Mouse (Mus musculus) liver, embryonic 11.5 days (tissue): Measurements from ENCODE around the gene Hist1h2ab. TPM values are rescaled to one million over a fixed set of nuclear protein-coding genes. Genes with fewer than 3 reads are reported as not detected.

ENCODE experiments used
- microRNA-seq: library from miRNA; unstranded; fragments of <30 nt; microRNA quantifications from one replicate; pipeline ENCODE4, GENCODE M21; 2017; ENCODE audit warnings: borderline number of aligned reads
- polyA plus RNA-seq: library from polyadenylated mRNA; unstranded; fragments of >200 nt; fragmentation: Nextera tagmentation; extraction: Ambion mirVana; gene quantifications from 2 replicates; pipeline ENCODE4 v1.2.1, GENCODE M21; 2014

Gene Hist1h2ab
- polyA plus RNA-seq, 1 experiment from 2014 or later = 42.1 TPM

Small RNA genes lying within 50 kb of the gene (microRNA-seq; reads per million reads assigned to microRNA genes)
- gene Gm44314 (not detected), gene Gm44484 (3.2 reads per million)

Other genes starting within 250 kb of the Hist1h2ab start
- gene Hist1h4h, start 220.1 kb upstream of the Hist1h2ab start, polyA plus RNA-seq = 3.3 and 4.3 TPM in 2 replicates
- 1.1 and 5.1 TPM in 2 replicates for gene Hist1h2af, start 217.2 kb upstream of the Hist1h2ab start, polyA plus RNA-seq
- gene Hist1h3g, start 215.7 kb upstream of the Hist1h2ab start, polyA plus RNA-seq = 5.2 TPM in 2 replicates
- 1.6 and 1.7 TPM in 2 replicates for gene Hist1h2bh, start 207.7 kb upstream of the Hist1h2ab start, polyA plus RNA-seq
- gene Hist1h3f, start 207.1 kb upstream of the Hist1h2ab start, polyA plus RNA-seq = 0.42 and 0.62 TPM in 2 replicates
- 0.66 and 1.4 TPM in 2 replicates for gene Hist1h4f, start 199.5 kb upstream of the Hist1h2ab start, polyA plus RNA-seq
- 0.68 and 0.82 TPM in 2 replicates for gene Hist1h1d, start 197.9 kb upstream of the Hist1h2ab start, polyA plus RNA-seq
- 3.5 and 5.6 TPM in 2 replicates for gene Hist1h3e, start 188.8 kb upstream of the Hist1h2ab start, polyA plus RNA-seq
- 61.3 and 62.9 TPM in 2 replicates for gene Hist1h2ae, start 179.9 kb upstream of the Hist1h2ab start, polyA plus RNA-seq
- 5.7 and 6.3 TPM in 2 replicates for gene Hist1h2bg, start 179.7 kb upstream of the Hist1h2ab start, polyA plus RNA-seq
- 1.8 TPM in 2 replicates for gene Hist1h2bf, start 176.9 kb upstream of the Hist1h2ab start, polyA plus RNA-seq
- gene Hist1h2ad, start 176.7 kb upstream of the Hist1h2ab start, polyA plus RNA-seq = 0.84 and 0.92 TPM in 2 replicates
- gene Hist1h3d, start 175.4 kb upstream of the Hist1h2ab start, polyA plus RNA-seq = 7.7 and 8.5 TPM in 2 replicates
- 92.8 and 99.3 TPM in 2 replicates for gene Hist1h4d, start 169.5 kb upstream of the Hist1h2ab start, polyA plus RNA-seq
- gene Hist1h2be, start 130.0 kb upstream of the Hist1h2ab start, polyA plus RNA-seq = 4.4 TPM in 2 replicates
- 17.5 and 21.2 TPM in 2 replicates for gene Hist1h1e, start 128.6 kb upstream of the Hist1h2ab start, polyA plus RNA-seq
- 0.79 and 1.5 TPM in 2 replicates for gene Hist1h2ac, start 67.2 kb upstream of the Hist1h2ab start, polyA plus RNA-seq
- 31.9 and 35.7 TPM in 2 replicates for gene Hist1h2bc, start 66.9 kb upstream of the Hist1h2ab start, polyA plus RNA-seq
- gene Hist1h1t, start 55.3 kb upstream of the Hist1h2ab start, polyA plus RNA-seq = not detected in 2 replicates
- gene Hist1h4c, start 52.7 kb upstream of the Hist1h2ab start, polyA plus RNA-seq = 5.1 and 5.2 TPM in 2 replicates
- 6.1 and 7.2 TPM in 2 replicates for gene Hfe, start 40.3 kb upstream of the Hist1h2ab start, polyA plus RNA-seq
- gene Hist1h1c, start 12.3 kb upstream of the Hist1h2ab start, polyA plus RNA-seq = 24.2 and 25.8 TPM in 2 replicates
- 6.1 and 6.7 TPM in 2 replicates for gene Hist1h3c, start 5.5 kb upstream of the Hist1h2ab start, polyA plus RNA-seq
- gene Hist1h2bb, start 4.4 kb upstream of the Hist1h2ab start, polyA plus RNA-seq = 3.1 and 4.6 TPM in 2 replicates
- gene Hist1h3b, start 1.1 kb downstream of the Hist1h2ab start, polyA plus RNA-seq = 5.5 and 8.3 TPM in 2 replicates
- gene Hist1h4b, start 5.9 kb downstream of the Hist1h2ab start, polyA plus RNA-seq = 4.0 TPM in 2 replicates
- 0.57 TPM in 1 of 2 replicates, not detected in the other for gene Hist1h4a, start 10.1 kb downstream of the Hist1h2ab start, polyA plus RNA-seq
- 4.2 and 8.8 TPM in 2 replicates for gene Hist1h3a, start 11.3 kb downstream of the Hist1h2ab start, polyA plus RNA-seq
- 2.8 and 3.9 TPM in 2 replicates for gene Hist1h1a, start 12.5 kb downstream of the Hist1h2ab start, polyA plus RNA-seq
- not detected in 2 replicates for gene Trim38, start 18.8 kb downstream of the Hist1h2ab start, polyA plus RNA-seq
- gene Slc17a2, start 55.9 kb downstream of the Hist1h2ab start, polyA plus RNA-seq = 0.26 and 0.56 TPM in 2 replicates
- gene Slc17a3, start 88.3 kb downstream of the Hist1h2ab start, polyA plus RNA-seq = 0.36 and 0.43 TPM in 2 replicates
- not detected in 2 replicates for gene Slc17a1, start 116.6 kb downstream of the Hist1h2ab start, polyA plus RNA-seq
- 0.06 TPM in 1 of 2 replicates, not detected in the other for gene Slc17a4, start 163.9 kb downstream of the Hist1h2ab start, polyA plus RNA-seq
- not detected in 2 replicates for gene Hist1h2ba, start 183.0 kb downstream of the Hist1h2ab start, polyA plus RNA-seq
- not detected in 2 replicates for gene Hist1h2aa, start 183.3 kb downstream of the Hist1h2ab start, polyA plus RNA-seq
- gene Scgn, start 240.1 kb downstream of the Hist1h2ab start, polyA plus RNA-seq = 0.21 TPM in 1 of 2 replicates, not detected in the other